Mouse (Mus musculus): ENCODE measurements around the gene Olfr547. TPM values are rescaled to one million over a fixed set of nuclear protein-coding genes. Genes with fewer than 3 reads are reported as not detected.

The Olfr547 gene
- polyA plus RNA-seq, 1 experiment: not detected

- H3K79me3 ChIP-seq (ENCODE audit: low read depth): no peaks in the 10 kb centered on the region
- TF ChIP-seq MYOG (IDR thresholded peaks at IDR 0.05; ENCODE audit: control insufficient read depth, extremely low read depth, insufficient read length) (no peak), MYOD1 (IDR thresholded peaks at IDR 0.05; ENCODE audit: control insufficient read depth, insufficient read length, low read depth) (no peak), CTCF (IDR thresholded peaks at IDR 0.05; ENCODE audit: control insufficient read depth, insufficient read depth, insufficient read length) (no peak), MAX (IDR thresholded peaks at IDR 0.05) (no peak), FOSL1 (IDR thresholded peaks at IDR 0.05; ENCODE audit: insufficient read depth, low read length, poor library complexity, severe bottlenecking) (no peak), CEBPB (IDR thresholded peaks at IDR 0.05; ENCODE audit: low read depth) (no peak), USF1 (IDR thresholded peaks at IDR 0.05; ENCODE audit: low read depth) (no peak)
- H3K36me3 ChIP-seq (ENCODE audit: control insufficient read depth, insufficient read depth): no peaks in the 10 kb centered on the region
These were observed 32.6 kb upstream of the Olfr547 start for GRCm38 (mm10) chr7:102501986-102502385.

GRCm38 (mm10) chr7:102506848-102507247 lies 27.7 kb upstream of the Olfr547 start:
- Histone ChIP-seq H3K4me3 (ENCODE audit: insufficient read depth, poor library complexity, severe bottlenecking) (no peak overlapping the region), H3K27me3 (ENCODE audit: control insufficient read depth, insufficient read depth, insufficient read length) (no peaks in the 10 kb centered on the region), H3K36me3 (ENCODE audit: control insufficient read depth, insufficient read depth) (no peaks in the 10 kb centered on the region), H3K79me2 (ENCODE audit: control insufficient read depth, insufficient read depth) (no peaks in the 10 kb centered on the region), H3ac (ENCODE audit: control insufficient read depth, insufficient read length, low read depth) (no peak overlapping the region), H3K79me3 (ENCODE audit: low read depth) (no peaks in the 10 kb centered on the region)
- TF ChIP-seq MAX (IDR thresholded peaks at IDR 0.05): no peak
- TF ChIP-seq CTCF (IDR thresholded peaks at IDR 0.05; ENCODE audit: control insufficient read depth, insufficient read depth, insufficient read length): peak; percentile 75

More at GRCm38 (mm10) chr7:102501986-102502385, 32.6 kb upstream of the Olfr547 start:
- Histone ChIP-seq H3K79me2 (ENCODE audit: control insufficient read depth, insufficient read depth) (no peaks in the 10 kb centered on the region), H3K27me3 (ENCODE audit: control insufficient read depth, insufficient read depth, insufficient read length) (no peaks in the 10 kb centered on the region), H3ac (ENCODE audit: control insufficient read depth, insufficient read length, low read depth) (no peak overlapping the region), H3K4me3 (ENCODE audit: insufficient read depth, poor library complexity, severe bottlenecking) (no peak overlapping the region)

DNA sequence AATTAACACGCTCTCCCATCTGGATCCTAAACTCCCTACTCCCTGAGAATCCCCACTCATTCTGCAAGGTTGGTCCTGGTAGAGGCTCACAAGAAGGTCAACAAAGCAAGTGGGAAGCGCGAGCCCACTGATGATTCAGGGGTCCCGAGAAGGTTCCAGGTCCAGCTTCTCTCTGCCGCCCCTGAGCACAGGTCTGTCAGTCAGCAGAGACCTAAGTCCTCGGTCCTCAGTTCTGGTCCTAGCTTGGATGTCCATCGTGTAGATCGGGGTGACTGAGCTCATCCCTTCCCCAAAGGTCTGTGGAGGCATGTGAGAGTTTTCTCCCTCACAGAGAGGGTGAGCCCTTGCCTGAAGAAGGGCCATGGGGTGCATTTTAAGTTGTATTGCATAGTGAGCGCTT lies 26.5 kb upstream of the Olfr547 start:
- H3ac ChIP-seq (ENCODE audit: control insufficient read depth, insufficient read length, low read depth): no peak overlapping the region
- no peaks in the 10 kb centered on the region for H3K36me3 ChIP-seq (ENCODE audit: control insufficient read depth, insufficient read depth)
- no peaks in the 10 kb centered on the region for H3K79me2 ChIP-seq (ENCODE audit: control insufficient read depth, insufficient read depth)
- H3K27me3 ChIP-seq (ENCODE audit: control insufficient read depth, insufficient read depth, insufficient read length): no peaks in the 10 kb centered on the region
- H3K79me3 ChIP-seq (ENCODE audit: low read depth): no peaks in the 10 kb centered on the region
- H3K4me3 ChIP-seq (ENCODE audit: insufficient read depth, poor library complexity, severe bottlenecking): no peak overlapping the region
- TF ChIP-seq CTCF (IDR thresholded peaks at IDR 0.05; ENCODE audit: control insufficient read depth, insufficient read depth, insufficient read length) (no peak), CEBPB (IDR thresholded peaks at IDR 0.05; ENCODE audit: low read depth) (no peak), MYOG (IDR thresholded peaks at IDR 0.05; ENCODE audit: control insufficient read depth, extremely low read depth, insufficient read length) (no peak), FOSL1 (IDR thresholded peaks at IDR 0.05; ENCODE audit: insufficient read depth, low read length, poor library complexity, severe bottlenecking) (no peak), MYOD1 (IDR thresholded peaks at IDR 0.05; ENCODE audit: control insufficient read depth, insufficient read length, low read depth) (no peak), USF1 (IDR thresholded peaks at IDR 0.05; ENCODE audit: low read depth) (no peak), MAX (IDR thresholded peaks at IDR 0.05) (no peak)

DNA sequence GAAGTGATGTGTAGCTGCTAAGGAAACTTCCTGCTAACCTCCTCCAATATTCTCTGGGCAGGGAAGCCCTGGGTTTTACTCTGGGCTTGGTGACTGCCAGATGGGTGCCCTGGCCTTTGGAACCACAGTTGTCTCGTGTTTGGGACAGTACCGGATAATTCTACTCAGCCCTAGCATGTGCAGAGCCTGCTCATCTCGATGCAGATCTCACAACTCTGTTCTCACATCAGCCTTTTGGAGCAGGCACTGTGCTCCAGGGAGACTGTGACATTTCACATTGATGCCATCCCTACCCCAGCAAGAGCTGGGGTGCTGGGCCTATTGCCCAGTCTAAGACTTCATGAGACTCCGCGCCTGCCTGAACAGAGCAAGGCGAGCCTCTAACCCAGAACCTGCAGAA lies 25.9 kb upstream of the Olfr547 start:
- no peaks in the 10 kb centered on the region for H3K79me2 ChIP-seq (ENCODE audit: control insufficient read depth, insufficient read depth)
- H3ac ChIP-seq (ENCODE audit: control insufficient read depth, insufficient read length, low read depth): no peak overlapping the region
- no peaks in the 10 kb centered on the region for H3K36me3 ChIP-seq (ENCODE audit: control insufficient read depth, insufficient read depth)
- TF ChIP-seq MAX (IDR thresholded peaks at IDR 0.05): no peak
- TF ChIP-seq USF1 (IDR thresholded peaks at IDR 0.05; ENCODE audit: low read depth): no peak
- TF ChIP-seq FOSL1 (IDR thresholded peaks at IDR 0.05; ENCODE audit: insufficient read depth, low read length, poor library complexity, severe bottlenecking): no peak
- no peak for TF ChIP-seq MYOD1 (IDR thresholded peaks at IDR 0.05; ENCODE audit: control insufficient read depth, insufficient read length, low read depth)
- no peak for TF ChIP-seq CEBPB (IDR thresholded peaks at IDR 0.05; ENCODE audit: low read depth)
- TF ChIP-seq MYOG (IDR thresholded peaks at IDR 0.05; ENCODE audit: control insufficient read depth, extremely low read depth, insufficient read length): no peak
- TF ChIP-seq CTCF (IDR thresholded peaks at IDR 0.05; ENCODE audit: control insufficient read depth, insufficient read depth, insufficient read length): no peak
- H3K27me3 ChIP-seq (ENCODE audit: control insufficient read depth, insufficient read depth, insufficient read length): no peaks in the 10 kb centered on the region
- H3K79me3 ChIP-seq (ENCODE audit: low read depth): no peaks in the 10 kb centered on the region
- no peak overlapping the region for H3K4me3 ChIP-seq (ENCODE audit: insufficient read depth, poor library complexity, severe bottlenecking)

DNA sequence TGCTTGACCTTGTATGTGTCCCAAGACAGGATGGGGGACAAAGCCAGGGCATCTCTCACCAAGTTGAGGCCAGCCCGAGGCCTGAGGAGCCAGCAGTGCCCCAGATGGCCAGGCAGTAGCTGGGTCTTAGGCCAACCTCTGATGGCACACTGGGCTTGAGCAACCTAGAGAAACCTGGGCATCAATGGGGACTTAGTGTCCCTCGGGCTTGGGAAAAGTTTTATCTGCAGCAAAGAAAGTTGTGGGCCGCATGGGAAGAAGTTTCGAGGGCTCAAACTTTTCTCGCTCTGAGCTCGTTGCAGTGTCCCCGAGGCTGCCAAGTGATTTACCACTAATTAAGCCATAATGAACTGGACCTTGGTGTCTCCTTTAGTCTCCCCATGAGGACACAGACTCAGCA lies 24.8 kb upstream of the Olfr547 start:
- no peak overlapping the region for H3ac ChIP-seq (ENCODE audit: control insufficient read depth, insufficient read length, low read depth)
- no peak overlapping the region for H3K4me3 ChIP-seq (ENCODE audit: insufficient read depth, poor library complexity, severe bottlenecking)
- no peaks in the 10 kb centered on the region for H3K79me3 ChIP-seq (ENCODE audit: low read depth)
- H3K36me3 ChIP-seq (ENCODE audit: control insufficient read depth, insufficient read depth): no peaks in the 10 kb centered on the region
- no peaks in the 10 kb centered on the region for H3K27me3 ChIP-seq (ENCODE audit: control insufficient read depth, insufficient read depth, insufficient read length)
- H3K79me2 ChIP-seq (ENCODE audit: control insufficient read depth, insufficient read depth): no peaks in the 10 kb centered on the region
- no peak for TF ChIP-seq MAX (IDR thresholded peaks at IDR 0.05)
- TF ChIP-seq CTCF (IDR thresholded peaks at IDR 0.05; ENCODE audit: control insufficient read depth, insufficient read depth, insufficient read length): no peak
- TF ChIP-seq MYOG (IDR thresholded peaks at IDR 0.05; ENCODE audit: control insufficient read depth, extremely low read depth, insufficient read length): no peak
- no peak for TF ChIP-seq USF1 (IDR thresholded peaks at IDR 0.05; ENCODE audit: low read depth)
- TF ChIP-seq MYOD1 (IDR thresholded peaks at IDR 0.05; ENCODE audit: control insufficient read depth, insufficient read length, low read depth): no peak
- no peak for TF ChIP-seq CEBPB (IDR thresholded peaks at IDR 0.05; ENCODE audit: low read depth)
- TF ChIP-seq FOSL1 (IDR thresholded peaks at IDR 0.05; ENCODE audit: insufficient read depth, low read length, poor library complexity, severe bottlenecking): no peak

DNA sequence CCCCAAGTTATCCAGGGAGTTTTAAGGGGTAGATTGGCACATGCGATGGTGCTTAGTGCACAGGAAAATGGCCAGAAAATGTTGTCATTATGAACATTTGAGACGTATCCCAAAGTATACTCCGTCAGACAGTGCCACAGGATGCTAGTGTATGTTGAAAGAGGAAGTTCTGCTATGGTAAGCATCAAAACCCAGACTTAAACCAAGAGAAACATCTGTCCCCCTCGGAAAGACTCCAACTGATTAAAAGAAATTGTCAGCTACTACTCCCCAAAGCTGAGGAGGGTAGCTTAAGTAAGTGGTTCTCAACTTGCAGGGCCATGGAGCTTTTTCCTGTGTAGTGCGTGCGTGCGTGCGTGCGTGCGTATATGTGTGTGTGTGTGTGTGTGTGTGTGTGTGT lies 22.6 kb upstream of the Olfr547 start:
- TF ChIP-seq USF1 (IDR thresholded peaks at IDR 0.05; ENCODE audit: low read depth): no peak
- no peak for TF ChIP-seq FOSL1 (IDR thresholded peaks at IDR 0.05; ENCODE audit: insufficient read depth, low read length, poor library complexity, severe bottlenecking)
- TF ChIP-seq CTCF (IDR thresholded peaks at IDR 0.05; ENCODE audit: control insufficient read depth, insufficient read depth, insufficient read length): no peak
- no peak for TF ChIP-seq MYOD1 (IDR thresholded peaks at IDR 0.05; ENCODE audit: control insufficient read depth, insufficient read length, low read depth)
- TF ChIP-seq MYOG (IDR thresholded peaks at IDR 0.05; ENCODE audit: control insufficient read depth, extremely low read depth, insufficient read length): no peak
- no peak for TF ChIP-seq CEBPB (IDR thresholded peaks at IDR 0.05; ENCODE audit: low read depth)
- no peak for TF ChIP-seq MAX (IDR thresholded peaks at IDR 0.05)
- Histone ChIP-seq H3ac (ENCODE audit: control insufficient read depth, insufficient read length, low read depth) (no peak overlapping the region), H3K36me3 (ENCODE audit: control insufficient read depth, insufficient read depth) (no peaks in the 10 kb centered on the region), H3K27me3 (ENCODE audit: control insufficient read depth, insufficient read depth, insufficient read length) (no peaks in the 10 kb centered on the region), H3K79me3 (ENCODE audit: low read depth) (no peaks in the 10 kb centered on the region), H3K79me2 (ENCODE audit: control insufficient read depth, insufficient read depth) (no peaks in the 10 kb centered on the region), H3K4me3 (ENCODE audit: insufficient read depth, poor library complexity, severe bottlenecking) (no peak overlapping the region)

Data from C2C12 (cell line).